Comparison of ENCODE assay signal across 8 mouse cellular contexts in the genomic region with DNA sequence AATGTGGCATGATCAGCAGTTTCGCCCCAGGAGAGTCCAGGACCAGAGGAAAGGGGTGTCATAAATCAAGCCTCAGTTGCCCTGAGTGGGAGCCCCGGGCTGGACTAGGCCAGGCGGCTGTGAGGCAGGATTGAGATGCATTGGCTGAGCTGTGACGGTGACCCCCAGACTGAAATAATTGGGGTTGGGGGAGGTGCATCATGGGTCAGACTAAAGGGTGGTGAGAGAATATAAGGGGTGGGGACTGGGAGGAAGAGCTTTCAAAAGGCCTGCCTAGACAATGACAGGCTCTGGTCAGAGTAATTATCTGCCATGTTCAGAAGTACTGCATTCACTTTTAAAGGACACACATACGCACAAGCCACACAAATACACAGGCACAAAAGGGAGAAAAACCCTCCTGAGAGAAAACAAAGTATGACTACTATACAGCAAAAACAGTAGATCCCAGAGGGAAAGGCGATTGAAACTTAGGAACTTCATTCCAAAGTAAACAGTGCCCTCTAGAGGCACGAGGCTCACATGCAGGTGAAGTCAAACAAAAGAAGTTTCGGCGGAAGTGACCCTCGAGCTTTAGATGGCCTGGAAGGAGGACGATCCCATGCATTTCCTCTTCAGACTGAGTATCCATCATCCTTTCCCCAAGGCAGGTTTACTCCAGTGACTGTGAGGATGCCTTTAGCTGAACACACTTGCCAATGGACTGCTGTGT.
A peak's percentile ranks its signal among the peaks of the same experiment; 100 is the strongest.
DNase-seq lines count a peak whose midpoint lies in the region; ATAC-seq lines count a peak whose summit lies in the region.

No protein-coding gene starts in this region.

- H3K36me3 ChIP-seq in heart, embryonic 10.5 days = no peaks in the 10 kb centered on the region
- H3K36me3 ChIP-seq in liver, embryonic 12.5 days = no peaks in the 10 kb centered on the region
- H3K36me3 ChIP-seq in neural tube, embryonic 13.5 days = no peaks in the 10 kb centered on the region

- no peaks in the 10 kb centered on the region for H3K27me3 ChIP-seq in heart, embryonic 10.5 days (ENCODE audit: insufficient read depth, poor library complexity, severe bottlenecking)
- H3K27me3 ChIP-seq in liver, embryonic 12.5 days (replicated peaks) = no peaks in the 10 kb centered on the region
- H3K27me3 ChIP-seq in neural tube, embryonic 13.5 days = no peaks in the 10 kb centered on the region

- H3K27ac ChIP-seq in heart, embryonic 10.5 days = peak overlapping the region; percentile 10; the same call in 1 of the 2 replicates
- no peak overlapping the region for H3K27ac ChIP-seq in liver, embryonic 12.5 days
- H3K27ac ChIP-seq in neural tube, embryonic 13.5 days (replicated peaks) = no peak overlapping the region

- no peak for ATAC-seq in liver, embryonic 12.5 days
- ATAC-seq in neural tube, embryonic 13.5 days (ENCODE audit: low read depth) = peak; percentile 68
- no peak for ATAC-seq in monocyte, adult 5-6 weeks (replicated peaks; ENCODE audit: insufficient number of reproducible peaks, low FRiP score, low TSS enrichment, poor library complexity, severe bottlenecking)

- 0 out of 2 replicates have a peak, but pooled peaks cover 3% of the 10 kb centered on the region for H3K4me1 ChIP-seq in heart, embryonic 10.5 days
- no peaks in the 10 kb centered on the region for H3K4me1 ChIP-seq in liver, embryonic 12.5 days
- peaks cover 9% of the 10 kb centered on the region for H3K4me1 ChIP-seq in neural tube, embryonic 13.5 days (replicated peaks)

- H3K4me3 ChIP-seq in heart, embryonic 10.5 days = no peak overlapping the region
- no peak overlapping the region for H3K4me3 ChIP-seq in liver, embryonic 12.5 days
- no peak overlapping the region for H3K4me3 ChIP-seq in neural tube, embryonic 13.5 days

- peak; percentile 5 to 9 for DNase-seq in B cell, adult 2 months
- peak; percentile 76 for DNase-seq in adipocyte (ENCODE audit: low spot score)
- peak; percentile 94 for DNase-seq in embryo, embryonic 10.5 days (ENCODE audit: low spot score)
- DNase-seq in heart, embryonic 10.5 days (ENCODE audit: low spot score) = peak; percentile 77
- peak; percentile 62 for DNase-seq in kidney, adult 9 months

- no peaks in the 10 kb centered on the region for H3K9me3 ChIP-seq in heart, embryonic 10.5 days
- H3K9me3 ChIP-seq in liver, embryonic 12.5 days (replicated peaks) = no peaks in the 10 kb centered on the region
- H3K9me3 ChIP-seq in neural tube, embryonic 13.5 days = no peaks in the 10 kb centered on the region

- 0 out of 2 replicates have a peak overlapping the region, but pooled peaks have one; percentile 32 for H3K4me2 ChIP-seq in liver, embryonic 12.5 days
- peak overlapping the region; percentile 37 for H3K4me2 ChIP-seq in neural tube, embryonic 13.5 days

- WGBS in heart, embryonic 10.5 days = 27% methylated on average over 11 of the region's 11 CpGs
- 23% methylated on average over 11 of the region's 11 CpGs for WGBS in liver, embryonic 12.5 days (ENCODE audit: insufficient replicate concordance)
- 4% methylated on average over 11 of the region's 11 CpGs for WGBS in neural tube, embryonic 13.5 days

- no peak overlapping the region for H3K9ac ChIP-seq in liver, embryonic 12.5 days
- no peak overlapping the region for H3K9ac ChIP-seq in neural tube, embryonic 13.5 days

Comparison
In these comparisons a context has a peak if more than half of its experiments do, and no peak if none do; other contexts are left out.
1. DNase-seq: peak in every context shown above with its lines; median percentile 94 in embryo, embryonic 10.5 days; 77 in heart, embryonic 10.5 days; 76 in adipocyte; 62 in kidney, adult 9 months; 7 in B cell, adult 2 months.